Mouse (Mus musculus) heart, postnatal 4 days (tissue): Measurements from ENCODE around the gene Megf9. TPM values are rescaled to one million over a fixed set of nuclear protein-coding genes. Genes with fewer than 3 reads are reported as not detected.
A peak's percentile ranks its signal among the peaks of the same experiment; 100 is the strongest.

Source experiments
- DNase-seq: peaks from one replicate; pipeline ENCODE4 v3.0.0; 2021
- total RNA-seq, 2 experiments: library from RNA; stranded (reverse); gene quantifications; 2 replicates each; pipeline ENCODE4 v1.2.3; 2021

Megf9 gene
- total RNA-seq, 2 experiments from 2014 or later: 12.7 to 14.3 TPM

GRCm38 (mm10) chr4:70523346-70523745 lies 11.4 kb downstream of the Megf9 start:
- DNase-seq: no peak

- no peak for DNase-seq
Measured at GRCm38 (mm10) chr4:70521506-70522292, 13.1 kb downstream of the Megf9 start.

GRCm38 (mm10) chr4:70517646-70518045 lies 17.1 kb downstream of the Megf9 start:
- DNase-seq: no peak

GRCm38 (mm10) chr4:70516289-70516688 lies 18.5 kb downstream of the Megf9 start:
- no peak for DNase-seq

GRCm38 (mm10) chr4:70515514-70515913 lies 19.3 kb downstream of the Megf9 start:
- DNase-seq: no peak

GRCm38 (mm10) chr4:70509987-70510386 lies 24.8 kb downstream of the Megf9 start:
- DNase-seq: no peak

GRCm38 (mm10) chr4:70509565-70509964 lies 25.2 kb downstream of the Megf9 start:
- DNase-seq: no peak

GRCm38 (mm10) chr4:70508207-70508606 lies 26.6 kb downstream of the Megf9 start:
- no peak for DNase-seq

- no peak for DNase-seq
Measured at GRCm38 (mm10) chr4:70505951-70506350, 28.8 kb downstream of the Megf9 start.

GRCm38 (mm10) chr4:70503827-70504226 lies 31.0 kb downstream of the Megf9 start:
- no peak for DNase-seq

- no peak for DNase-seq
Measured at GRCm38 (mm10) chr4:70499285-70499684, 35.5 kb downstream of the Megf9 start.

- DNase-seq: no peak
Measured at GRCm38 (mm10) chr4:70496978-70497377, 37.8 kb downstream of the Megf9 start.

- DNase-seq: no peak
Measured at GRCm38 (mm10) chr4:70489792-70490191, 45.0 kb downstream of the Megf9 start.

- no peak for DNase-seq
Measured at GRCm38 (mm10) chr4:70488415-70488814, 46.4 kb downstream of the Megf9 start.

GRCm38 (mm10) chr4:70484134-70484533 lies 50.7 kb downstream of the Megf9 start:
- no peak for DNase-seq

- DNase-seq: no peak
Measured at GRCm38 (mm10) chr4:70481931-70482330, 52.9 kb downstream of the Megf9 start.

GRCm38 (mm10) chr4:70471398-70471797 lies 63.4 kb downstream of the Megf9 start:
- DNase-seq: no peak

- DNase-seq: no peak
Measured at GRCm38 (mm10) chr4:70465921-70466689, 68.7 kb downstream of the Megf9 start.

GRCm38 (mm10) chr4:70463302-70463701 lies 71.5 kb downstream of the Megf9 start:
- DNase-seq: no peak

- no peak for DNase-seq
Measured at GRCm38 (mm10) chr4:70461416-70461815, 73.4 kb downstream of the Megf9 start.

- no peak for DNase-seq
Measured at GRCm38 (mm10) chr4:70452161-70452560, 82.6 kb downstream of the Megf9 start.

- peak; percentile 37 for DNase-seq
Measured at GRCm38 (mm10) chr4:70451750-70452149, 83.0 kb downstream of the Megf9 start.

- DNase-seq: no peak
Measured at GRCm38 (mm10) chr4:70449668-70450067, 85.1 kb downstream of the Megf9 start.

- DNase-seq: no peak
Measured at GRCm38 (mm10) chr4:70446774-70447173, 88.0 kb downstream of the Megf9 start.
